8 mouse cellular contexts compared by ENCODE assay signal in the genomic region with DNA sequence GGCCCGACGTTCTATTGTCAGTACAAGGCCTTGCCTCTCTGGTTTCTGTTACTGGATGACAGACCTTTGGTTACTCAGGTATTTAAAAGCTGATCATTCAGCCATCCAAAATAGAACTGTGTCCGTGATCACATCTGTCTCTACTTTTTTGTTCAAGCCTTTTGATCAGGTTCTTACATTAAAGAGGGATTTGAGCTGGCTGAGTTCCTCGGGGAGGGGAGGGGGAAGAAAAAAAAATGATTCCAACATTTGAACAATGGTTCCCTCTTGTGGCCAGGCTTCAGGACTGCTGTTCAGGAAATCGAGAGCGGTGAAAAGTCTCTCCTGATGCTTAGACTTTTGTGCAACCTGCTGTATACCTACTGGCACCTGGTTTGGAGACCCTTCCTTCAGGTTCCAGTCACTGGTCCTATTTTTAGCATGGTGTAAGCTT.
A peak's percentile ranks its signal among the peaks of the same experiment; 100 is the strongest.
DNase-seq lines count a peak whose midpoint lies in the region; ATAC-seq lines count a peak whose summit lies in the region.

No protein-coding gene starts in this region.

- 27% methylated on average over 6 of the region's 6 CpGs for WGBS in hindbrain, embryonic 14.5 days
- 29% methylated on average over 6 of the region's 6 CpGs for WGBS in neural tube, embryonic 15.5 days

- H3K27me3 ChIP-seq in hindbrain, embryonic 14.5 days (ENCODE audit: control insufficient read depth, insufficient read depth, low read length), result no peaks in the 10 kb centered on the region
- no peaks in the 10 kb centered on the region for H3K27me3 ChIP-seq in neural tube, embryonic 15.5 days (replicated peaks)

- no peak overlapping the region for H3K4me2 ChIP-seq in hindbrain, embryonic 14.5 days (replicated peaks)
- H3K4me2 ChIP-seq in neural tube, embryonic 15.5 days, result no peak overlapping the region

- 0 out of 2 replicates have a peak overlapping the region, but pooled peaks have one; percentile 18 for H3K27ac ChIP-seq in hindbrain, embryonic 14.5 days
- H3K27ac ChIP-seq in neural tube, embryonic 15.5 days (replicated peaks), result peak overlapping the region; percentile 69; the same call in 1 of the 2 replicates

- H3K4me1 ChIP-seq in hindbrain, embryonic 14.5 days (replicated peaks; ENCODE audit: control insufficient read depth, insufficient read depth, low read length), result peaks cover 14% of the 10 kb centered on the region
- peaks cover 14% of the 10 kb centered on the region for H3K4me1 ChIP-seq in neural tube, embryonic 15.5 days

- ATAC-seq in hindbrain, embryonic 14.5 days (ENCODE audit: low FRiP score), result peak; percentile 49; the same call in 1 of the 2 replicates
- peak; percentile 83; the same call in 1 of the 2 replicates for ATAC-seq in neural tube, embryonic 15.5 days (ENCODE audit: low FRiP score)
- ATAC-seq in erythroblast, adult 5-6 weeks (replicated peaks; ENCODE audit: low FRiP score, poor library complexity, severe bottlenecking), result no peak

- no peaks in the 10 kb centered on the region for H3K9me3 ChIP-seq in hindbrain, embryonic 14.5 days (ENCODE audit: control insufficient read depth, low read length)
- H3K9me3 ChIP-seq in neural tube, embryonic 15.5 days (replicated peaks), result no peaks in the 10 kb centered on the region

- H3K9ac ChIP-seq in hindbrain, embryonic 14.5 days, result no peak overlapping the region; the same call in 1 of the 2 replicates
- H3K9ac ChIP-seq in neural tube, embryonic 15.5 days (replicated peaks), result no peak overlapping the region

- H3K4me3 ChIP-seq in hindbrain, embryonic 14.5 days (replicated peaks; ENCODE audit: low read length), result no peak overlapping the region
- no peak overlapping the region for H3K4me3 ChIP-seq in neural tube, embryonic 15.5 days (replicated peaks)

- H3K36me3 ChIP-seq in hindbrain, embryonic 14.5 days (replicated peaks; ENCODE audit: control insufficient read depth, insufficient read depth), result no peaks in the 10 kb centered on the region
- no peaks in the 10 kb centered on the region for H3K36me3 ChIP-seq in neural tube, embryonic 15.5 days

- intact Hi-C loops in left cerebral cortex, postnatal 25 days (cut with DNase I), result loop anchor here (5.0 to 10.0 kb wide), 3 partner anchors 649 to 1649 kb away; no protein-coding TSS in a partner anchor

- peak; percentile 2 to 11 for DNase-seq in adrenal gland, postnatal 36 days
- no peak for DNase-seq in adrenal gland, adult 18-20 months (ENCODE audit: low spot score in 2 of 2)
- peak; percentile 68 for DNase-seq in MN1 (ENCODE audit: low spot score)
- DNase-seq in embryo, embryonic 10 days (ENCODE audit: low spot score), result peak; percentile 63
- DNase-seq in hindbrain, embryonic 14.5 days (ENCODE audit: low spot score), result peak; percentile 85
- DNase-seq in left cerebral cortex, postnatal 25 days (ENCODE audit: low spot score in 2 of 2), result peak; percentile 62 to 86

Comparison
In these comparisons a context has a peak if more than half of its experiments do, and no peak if none do; other contexts are left out.
1. DNase-seq: peak in adrenal gland, postnatal 36 days (2 of 2), MN1 (single experiment), embryo, embryonic 10 days (single experiment), hindbrain, embryonic 14.5 days (single experiment) and left cerebral cortex, postnatal 25 days (2 of 2); none in adrenal gland, adult 18-20 months (0 of 2).